Mouse (Mus musculus): ENCODE data around the gene Bmpr1a. TPM values are rescaled to one million over a fixed set of nuclear protein-coding genes. Genes with fewer than 3 reads are reported as not detected.

The Bmpr1a gene
- total RNA-seq (2023) = 2.0 TPM

GRCm38 (mm10) chr14:34503325-34503647, at the start of gene Bmpr1a:
TSS of gene Bmpr1a (minus strand) at chr14:34503341.

GRCm38 (mm10) chr14:34522701-34523100, 19.6 kb upstream of the Bmpr1a start, which contains the start of gene 9230112D13Rik:
TSS of gene 9230112D13Rik (minus strand) at chr14:34522801.

GRCm38 (mm10) chr14:34375415-34375904, 127.7 kb downstream of the Bmpr1a start, which contains the start of gene Mmrn2:
TSS of gene Mmrn2 (plus strand) at chr14:34375465.

GRCm38 (mm10) chr14:34374577-34374976, 128.6 kb downstream of the Bmpr1a start, which contains the start of gene Sncg:
TSS of gene Sncg (minus strand) at chr14:34374789.

Other genes starting within 250 kb of the Bmpr1a start
- 24.5 TPM for gene Shld2, start 192.8 kb downstream of the Bmpr1a start, total RNA-seq (2023)
- gene Glud1, start 192.6 kb downstream of the Bmpr1a start, total RNA-seq (2023) = 145 TPM
- not detected for gene Fam25c, start 147.9 kb downstream of the Bmpr1a start, total RNA-seq (2023)
- gene Sncg, start 128.6 kb downstream of the Bmpr1a start, total RNA-seq (2023) = not detected
- gene Mmrn2, start 127.9 kb downstream of the Bmpr1a start, total RNA-seq (2023) = not detected
- gene 9230112D13Rik, start 19.5 kb upstream of the Bmpr1a start, total RNA-seq (2023) = not detected
- not detected for gene Ldb3, start 85.3 kb upstream of the Bmpr1a start, total RNA-seq (2023)
- gene Opn4, start 96.8 kb upstream of the Bmpr1a start, total RNA-seq (2023) = not detected
- 86.6 TPM for gene Wapl, start 170.6 kb upstream of the Bmpr1a start, total RNA-seq (2023)

Measured in CD8-positive naive resting alpha-beta T cell, adult 57 days (primary cell).